Mouse (Mus musculus): Measurements from ENCODE around the gene Zp3. TPM values are rescaled to one million over a fixed set of nuclear protein-coding genes. Genes with fewer than 3 reads are reported as not detected.
A peak's percentile ranks its signal among the peaks of the same experiment; 100 is the strongest.

Zp3 gene
- polyA plus RNA-seq, 1 experiment, result 0.18 TPM

DNA sequence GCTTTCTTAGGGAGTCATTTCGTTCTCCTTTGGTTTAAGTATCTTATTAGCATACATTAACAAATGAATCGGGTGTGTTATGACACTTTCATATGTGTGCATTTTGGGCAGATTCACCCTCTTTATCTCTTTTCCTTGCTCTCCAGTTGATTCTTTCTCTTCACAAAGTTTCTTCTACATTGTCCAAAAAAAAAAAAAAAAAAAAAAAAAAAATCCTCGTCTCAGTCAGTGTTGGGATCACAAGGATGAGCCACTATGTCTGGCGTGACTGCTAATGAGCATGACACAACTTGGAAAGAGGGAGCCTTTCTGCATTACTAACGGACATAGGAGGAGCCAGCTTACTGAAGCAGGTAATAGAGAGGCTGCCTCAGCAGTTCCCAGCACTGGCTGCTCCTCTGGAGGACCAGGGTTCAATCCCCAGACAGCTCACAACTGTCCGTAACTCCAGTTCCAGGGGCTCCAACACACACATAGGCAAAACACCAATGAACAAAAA, 4.7 kb downstream of the Zp3 start:
- TF ChIP-seq POLR2A (IDR thresholded peaks at IDR 0.05; ENCODE audit: borderline replicate concordance, extremely low read depth, insufficient read depth, insufficient read length, poor library complexity, severe bottlenecking), result no peak
- TF ChIP-seq CTCF (IDR thresholded peaks at IDR 0.05; ENCODE audit: borderline replicate concordance, extremely low read depth, insufficient read depth, insufficient read length), result no peak
- DNase-seq (ENCODE audit: low read depth), result no peak

DNA sequence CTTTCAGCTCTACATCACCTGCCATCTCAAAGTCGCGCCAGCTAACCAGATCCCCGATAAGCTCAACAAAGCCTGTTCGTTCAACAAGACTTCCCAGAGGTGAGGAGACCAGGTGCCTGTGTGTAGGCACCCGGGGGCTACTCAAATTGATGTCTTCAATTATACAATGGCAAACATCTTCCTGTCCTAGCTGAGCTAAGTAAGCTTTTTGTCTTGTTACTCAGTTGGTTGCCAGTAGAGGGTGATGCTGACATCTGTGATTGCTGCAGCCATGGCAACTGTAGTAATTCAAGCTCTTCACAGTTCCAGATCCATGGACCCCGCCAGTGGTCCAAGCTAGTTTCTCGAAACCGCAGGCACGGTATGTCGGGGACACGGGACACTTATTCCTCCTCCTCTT, 7.3 kb downstream of the Zp3 start:
- no peak for TF ChIP-seq POLR2A (IDR thresholded peaks at IDR 0.05; ENCODE audit: borderline replicate concordance, extremely low read depth, insufficient read depth, insufficient read length, poor library complexity, severe bottlenecking)
- TF ChIP-seq CTCF (IDR thresholded peaks at IDR 0.05; ENCODE audit: borderline replicate concordance, extremely low read depth, insufficient read depth, insufficient read length), result peak; percentile 33; the same call in 1 of the 2 replicates
- DNase-seq (ENCODE audit: low read depth), result peak; percentile 63

DNA sequence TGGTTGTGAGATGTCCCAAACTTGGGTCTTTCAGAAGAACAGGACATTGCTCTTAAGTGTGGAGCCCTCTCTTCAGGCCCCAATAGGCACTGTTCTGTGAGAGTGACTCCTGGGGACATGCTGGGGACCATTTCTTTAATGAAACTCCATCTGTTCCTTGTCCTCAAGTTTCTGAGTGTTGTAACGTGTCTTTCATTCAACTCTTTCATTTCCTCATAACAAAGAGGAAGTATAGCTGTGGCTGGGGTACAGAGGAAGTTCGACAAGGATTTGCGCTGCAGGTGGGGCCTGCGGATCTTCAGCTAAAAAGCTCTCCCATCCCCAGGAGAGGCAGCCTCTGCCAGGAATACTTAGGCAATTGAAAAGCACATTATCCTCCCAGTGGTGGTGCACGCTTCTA, 10.7 kb downstream of the Zp3 start:
- DNase-seq (ENCODE audit: low read depth), result no peak
- TF ChIP-seq POLR2A (IDR thresholded peaks at IDR 0.05; ENCODE audit: borderline replicate concordance, extremely low read depth, insufficient read depth, insufficient read length, poor library complexity, severe bottlenecking), result no peak
- TF ChIP-seq CTCF (IDR thresholded peaks at IDR 0.05; ENCODE audit: borderline replicate concordance, extremely low read depth, insufficient read depth, insufficient read length), result no peak

DNA sequence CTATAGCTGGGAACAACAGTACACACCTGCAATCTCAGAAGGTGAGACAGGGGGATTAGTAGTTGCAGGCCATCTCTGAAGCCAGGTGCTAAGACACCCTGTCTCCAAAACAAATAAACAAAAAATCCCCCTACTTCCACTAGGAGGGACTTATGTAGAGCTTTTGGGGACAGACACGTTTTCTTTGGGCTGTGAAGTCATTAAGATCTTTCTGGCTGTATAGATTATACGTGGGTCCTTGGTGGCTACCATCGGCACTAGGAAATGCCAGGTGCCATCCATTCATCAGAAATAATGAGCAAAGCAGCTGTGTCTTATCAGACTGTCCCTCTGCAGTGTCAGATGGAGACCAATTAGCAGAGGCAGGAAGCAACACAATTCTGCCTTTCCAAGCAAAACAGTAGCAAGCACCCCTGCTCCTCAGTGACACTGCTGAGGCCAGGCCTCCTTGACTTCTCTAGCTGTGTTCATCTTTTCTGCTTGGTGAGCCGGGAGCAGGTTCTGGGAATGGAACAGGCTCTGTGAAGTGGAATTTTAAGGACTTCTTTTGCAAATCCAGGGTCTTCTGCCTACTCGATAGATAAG, 13.6 kb downstream of the Zp3 start:
- peak; percentile 22 for DNase-seq (ENCODE audit: low read depth)
- TF ChIP-seq CTCF (IDR thresholded peaks at IDR 0.05; ENCODE audit: borderline replicate concordance, extremely low read depth, insufficient read depth, insufficient read length) (no peak), POLR2A (IDR thresholded peaks at IDR 0.05; ENCODE audit: borderline replicate concordance, extremely low read depth, insufficient read depth, insufficient read length, poor library complexity, severe bottlenecking) (no peak)

DNA sequence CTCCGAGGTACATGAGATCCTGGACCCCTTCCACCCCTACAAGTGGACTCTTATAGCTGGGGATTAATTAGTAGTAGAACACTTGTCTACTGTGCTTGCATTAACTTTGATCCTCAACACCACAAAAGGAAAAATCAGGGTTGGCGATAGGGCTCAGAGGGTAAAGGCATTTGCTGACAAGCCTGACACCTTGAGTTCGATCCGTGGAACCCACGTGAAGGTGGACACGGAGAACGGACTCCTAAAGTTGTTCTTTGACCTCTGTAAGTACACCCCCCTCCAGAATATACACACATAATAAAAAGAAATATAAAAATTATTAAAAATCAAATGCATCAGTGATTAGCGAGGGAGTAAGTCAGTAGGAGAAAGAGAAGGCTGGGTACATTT, 14.4 kb downstream of the Zp3 start:
- TF ChIP-seq CTCF (IDR thresholded peaks at IDR 0.05; ENCODE audit: borderline replicate concordance, extremely low read depth, insufficient read depth, insufficient read length) (no peak), POLR2A (IDR thresholded peaks at IDR 0.05; ENCODE audit: borderline replicate concordance, extremely low read depth, insufficient read depth, insufficient read length, poor library complexity, severe bottlenecking) (no peak)
- no peak for DNase-seq (ENCODE audit: low read depth)

DNA sequence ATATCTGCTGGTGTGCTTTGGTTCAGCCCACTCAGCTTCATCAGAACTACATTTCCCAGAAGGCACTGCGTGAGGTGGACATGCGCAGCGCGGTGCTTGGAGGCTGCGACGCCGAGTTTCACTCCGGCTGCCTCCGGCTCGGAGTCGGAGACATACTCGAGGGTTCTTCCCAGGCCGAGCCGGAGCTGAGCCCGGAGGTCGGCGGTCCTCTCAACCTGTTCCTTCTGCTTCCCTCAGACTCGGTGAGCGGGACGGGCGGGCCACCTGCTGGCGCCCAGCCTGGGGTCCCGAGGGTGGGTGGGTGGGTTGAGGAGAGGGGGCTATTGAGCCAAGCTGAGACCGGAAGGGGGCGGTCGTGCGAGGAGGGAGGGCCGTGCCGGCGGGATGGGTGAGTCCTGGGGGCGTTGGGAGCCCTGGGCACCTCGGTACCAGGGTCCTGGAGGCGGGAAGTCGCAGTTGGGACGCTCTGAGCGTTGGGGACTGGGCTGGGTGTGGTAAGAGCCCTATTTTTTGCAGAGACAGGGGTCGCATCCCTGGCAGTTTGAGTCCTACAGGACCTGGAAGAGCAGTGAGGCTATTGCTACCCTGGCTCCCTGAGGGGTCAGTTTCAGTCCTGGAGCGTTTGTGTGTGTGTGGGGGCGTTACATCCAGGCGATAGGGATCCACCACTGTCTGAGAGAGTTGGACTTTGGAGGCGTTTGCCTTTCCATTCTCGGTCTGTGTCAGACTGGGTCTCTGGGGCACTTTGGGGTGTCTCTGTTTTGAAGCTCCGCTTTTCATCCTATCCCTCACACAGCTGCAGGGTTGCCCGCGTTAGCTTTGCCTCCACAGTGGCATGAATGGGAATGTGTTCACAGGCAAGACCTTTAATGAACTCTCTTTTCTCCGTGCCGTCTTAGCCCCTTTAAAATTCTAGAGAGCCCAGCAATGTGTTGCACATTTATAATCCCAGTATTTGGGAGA, 15.1 kb downstream of the Zp3 start, which contains the start of gene Dtx2:
Gene Dtx2, plus strand, starts transcription at position 76 of the 963 bp plus-strand sequence.
- TF ChIP-seq POLR2A (IDR thresholded peaks at IDR 0.05; ENCODE audit: borderline replicate concordance, extremely low read depth, insufficient read depth, insufficient read length, poor library complexity, severe bottlenecking) (peak; percentile 91; the same call in 1 of the 2 replicates), CTCF (IDR thresholded peaks at IDR 0.05; ENCODE audit: borderline replicate concordance, extremely low read depth, insufficient read depth, insufficient read length) (no peak; the same call in 1 of the 2 replicates)
- peak; percentile 97 for DNase-seq (ENCODE audit: low read depth)

DNA sequence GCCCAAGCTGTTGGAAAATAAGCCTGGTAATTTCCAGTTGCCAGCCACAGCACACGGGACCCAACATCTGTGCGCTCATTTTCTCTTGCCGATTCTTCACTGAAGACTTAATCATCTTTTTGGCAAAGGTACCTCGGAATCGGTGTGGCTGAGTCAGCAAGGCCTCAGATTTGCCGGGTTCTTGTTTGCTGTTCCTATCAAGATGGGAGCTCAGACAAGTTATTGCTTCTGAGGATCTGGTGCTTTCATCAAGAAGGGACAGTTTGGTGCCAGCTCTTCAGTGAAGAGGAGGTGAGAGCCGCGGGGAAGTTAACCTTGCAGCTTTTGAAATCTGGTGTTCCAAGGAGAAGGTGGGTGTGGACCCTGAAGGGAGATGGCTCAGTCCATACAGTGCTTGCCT, 16.3 kb downstream of the Zp3 start:
- DNase-seq (ENCODE audit: low read depth), result no peak

DNA sequence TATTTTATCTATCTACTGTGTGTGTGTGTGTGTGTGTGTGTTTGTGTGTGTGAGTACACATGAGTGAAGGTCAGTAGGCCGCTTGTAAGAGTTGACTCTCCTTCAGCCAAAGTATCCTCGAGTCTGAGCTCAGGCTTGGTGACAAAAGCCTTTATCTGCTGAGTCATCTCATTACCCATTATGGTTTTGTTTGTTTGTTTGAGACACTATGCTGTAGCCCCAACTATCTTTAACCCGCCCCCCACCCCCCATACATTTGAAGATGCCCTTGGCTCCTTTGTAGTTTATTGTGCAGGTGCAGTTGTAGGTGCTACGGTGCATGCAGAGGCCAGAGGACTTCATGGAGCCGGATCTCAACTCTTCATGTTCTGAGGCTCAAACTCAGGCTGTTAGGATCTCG, 21.3 kb downstream of the Zp3 start:
- no peak for DNase-seq (ENCODE audit: low read depth)
- no peak for TF ChIP-seq CTCF (IDR thresholded peaks at IDR 0.05; ENCODE audit: borderline replicate concordance, extremely low read depth, insufficient read depth, insufficient read length)
- TF ChIP-seq POLR2A (IDR thresholded peaks at IDR 0.05; ENCODE audit: borderline replicate concordance, extremely low read depth, insufficient read depth, insufficient read length, poor library complexity, severe bottlenecking), result no peak

More for the DNA sequence above, 16.3 kb downstream of the Zp3 start:
- no peak for TF ChIP-seq POLR2A (IDR thresholded peaks at IDR 0.05; ENCODE audit: borderline replicate concordance, extremely low read depth, insufficient read depth, insufficient read length, poor library complexity, severe bottlenecking)
- TF ChIP-seq CTCF (IDR thresholded peaks at IDR 0.05; ENCODE audit: borderline replicate concordance, extremely low read depth, insufficient read depth, insufficient read length), result no peak

DNA sequence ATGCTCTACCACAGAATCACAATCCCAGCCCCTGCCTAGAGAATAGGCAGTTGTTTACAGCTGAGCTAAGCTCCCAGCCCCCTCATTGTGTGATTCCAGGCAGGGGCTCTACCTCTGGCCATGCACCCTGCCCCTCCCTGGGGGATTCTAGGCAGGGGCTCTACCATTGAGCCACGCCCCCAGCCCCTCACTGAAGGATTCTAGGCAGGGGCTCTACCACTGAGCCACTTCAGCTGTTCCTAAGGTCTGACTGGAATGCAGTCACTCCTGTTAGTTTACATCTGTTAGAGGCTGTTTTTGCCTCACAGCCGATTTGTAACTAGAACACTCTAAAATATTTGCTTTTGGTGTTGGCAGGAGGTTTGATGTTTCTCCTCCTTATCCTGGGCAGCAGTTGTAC, 22.4 kb downstream of the Zp3 start:
- TF ChIP-seq POLR2A (IDR thresholded peaks at IDR 0.05; ENCODE audit: borderline replicate concordance, extremely low read depth, insufficient read depth, insufficient read length, poor library complexity, severe bottlenecking) (no peak), CTCF (IDR thresholded peaks at IDR 0.05; ENCODE audit: borderline replicate concordance, extremely low read depth, insufficient read depth, insufficient read length) (no peak)
- DNase-seq (ENCODE audit: low read depth), result no peak

DNA sequence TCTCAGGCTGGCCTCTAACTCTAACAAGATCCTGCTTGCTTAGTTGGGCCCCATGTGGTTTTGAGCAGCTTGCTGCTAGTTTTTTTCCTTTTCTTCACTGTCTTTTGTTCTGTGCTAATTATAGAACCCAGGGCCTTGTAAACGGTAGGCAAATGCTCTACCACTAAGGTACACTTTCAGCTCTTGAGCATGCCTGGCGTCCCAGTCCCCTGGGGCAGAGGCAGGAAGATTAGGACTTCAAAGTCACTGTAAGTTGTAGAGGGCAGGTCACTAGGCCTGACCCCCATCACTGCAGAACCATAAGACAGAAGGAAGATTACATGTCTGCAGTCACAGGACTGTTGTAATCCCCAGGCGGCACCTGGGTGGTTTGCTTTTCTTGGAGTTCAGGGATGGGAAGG, 22.9 kb downstream of the Zp3 start:
- peak; percentile 7 for DNase-seq (ENCODE audit: low read depth)
- no peak for TF ChIP-seq CTCF (IDR thresholded peaks at IDR 0.05; ENCODE audit: borderline replicate concordance, extremely low read depth, insufficient read depth, insufficient read length)
- TF ChIP-seq POLR2A (IDR thresholded peaks at IDR 0.05; ENCODE audit: borderline replicate concordance, extremely low read depth, insufficient read depth, insufficient read length, poor library complexity, severe bottlenecking), result no peak

DNA sequence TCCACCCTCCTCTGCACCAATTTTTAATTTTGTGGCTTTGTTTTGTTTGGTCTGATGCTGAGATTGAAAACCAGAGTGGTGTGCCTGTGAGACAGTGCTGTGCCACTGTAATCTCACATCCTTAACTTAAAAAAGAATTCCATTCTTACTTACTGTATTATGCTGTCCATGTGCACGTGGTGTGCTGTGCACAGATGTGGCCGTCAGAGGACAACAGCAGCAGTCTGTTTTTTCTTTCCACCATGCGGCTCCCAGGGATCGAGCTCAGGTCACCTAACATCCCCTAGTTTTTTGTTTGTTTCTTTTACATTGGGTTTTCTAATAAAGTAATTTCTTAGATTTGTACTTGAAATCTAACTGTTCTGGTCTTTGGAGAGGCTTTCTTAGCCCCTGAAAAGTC, 24.6 kb downstream of the Zp3 start:
- TF ChIP-seq POLR2A (IDR thresholded peaks at IDR 0.05; ENCODE audit: borderline replicate concordance, extremely low read depth, insufficient read depth, insufficient read length, poor library complexity, severe bottlenecking), result no peak
- no peak for TF ChIP-seq CTCF (IDR thresholded peaks at IDR 0.05; ENCODE audit: borderline replicate concordance, extremely low read depth, insufficient read depth, insufficient read length)
- DNase-seq (ENCODE audit: low read depth), result no peak
